Mouse (Mus musculus) cortical plate, adult 2 months (tissue): ENCODE results near the gene Hsph1.

ENCODE experiments used
- CTCF ChIP-seq: fragments of 200-500 bp; IDR thresholded peaks from 2 replicates; pipeline ENCODE4 v1.5.1; 2011; ENCODE audit warnings: mild to moderate bottlenecking, control low read depth, low read length; ENCODE audit not compliant: insufficient read depth; ENCODE audit errors: extremely low read depth
- POLR2A ChIP-seq: fragments of 200-500 bp; IDR thresholded peaks from 2 replicates; pipeline ENCODE4 v1.6.1; 2011; ENCODE audit warnings: mild to moderate bottlenecking, low read length, control low read depth; ENCODE audit not compliant: insufficient read depth; ENCODE audit errors: extremely low read depth

- TF ChIP-seq CTCF (no peak), POLR2A (no peak)
Observed at GRCm38 (mm10) chr5:149658022-149658421, 21.8 kb upstream of the Hsph1 start.
